Mouse (Mus musculus) testis, adult 2 months (tissue): Measurements from ENCODE around the gene Ndufs1.

Experiments used
- CTCF ChIP-seq: fragments of 200-500 bp; IDR thresholded peaks from 2 replicates; pipeline ENCODE4 v1.5.1; 2012; ENCODE audit warnings: low read depth, mild to moderate bottlenecking, inconsistent platforms, low read length, moderate library complexity; ENCODE audit not compliant: control insufficient read depth, insufficient read depth, insufficient replicate concordance
- POLR2A ChIP-seq: fragments of 200-500 bp; IDR thresholded peaks from 2 replicates; pipeline ENCODE4 v1.6.1; 2012; ENCODE audit warnings: low read depth, mild to moderate bottlenecking, inconsistent platforms, low read length, moderate library complexity; ENCODE audit not compliant: control insufficient read depth

DNA sequence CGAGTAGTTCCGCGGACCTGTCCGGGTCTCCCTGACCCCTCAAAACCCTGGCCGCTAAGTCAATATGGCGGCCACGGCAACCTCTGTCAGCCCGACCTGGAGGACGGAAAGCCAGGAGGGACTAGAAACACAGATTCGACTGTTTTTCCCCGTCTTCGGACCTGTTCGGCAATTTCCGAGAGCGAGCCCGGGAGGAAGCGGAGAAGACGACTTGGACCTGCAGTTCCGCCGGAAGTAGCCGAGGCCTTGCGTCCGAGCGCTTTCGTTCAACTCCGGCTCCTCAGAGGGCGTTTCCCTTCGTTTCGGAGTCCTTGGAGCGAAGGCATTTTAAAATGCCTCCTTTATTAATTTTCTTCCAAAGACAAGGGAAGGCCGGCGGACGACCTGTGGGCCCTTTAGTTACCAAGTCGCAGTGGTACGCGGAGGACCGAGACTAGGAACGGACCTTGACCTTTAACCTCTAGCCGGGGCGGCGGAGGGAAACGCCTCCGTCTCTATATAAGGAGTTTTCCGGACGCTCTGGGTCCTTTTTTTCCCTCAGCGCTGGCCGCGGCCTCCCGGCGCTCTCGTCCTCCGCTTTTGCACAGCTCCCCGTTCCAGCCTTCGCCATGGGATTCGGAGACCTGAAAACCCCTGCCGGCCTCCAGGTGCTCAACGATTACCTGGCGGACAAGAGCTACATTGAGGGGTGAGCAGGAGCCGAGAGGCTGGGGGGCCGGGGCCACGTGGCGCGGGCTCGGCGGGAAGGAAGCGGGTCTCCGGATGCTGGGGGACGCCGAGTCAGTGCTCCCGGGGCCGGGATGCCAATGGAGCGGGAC is at the start of gene Ndufs1, which contains the start of gene Eef1b2:
- TF ChIP-seq CTCF (no peak), POLR2A (peak; percentile 77)
